Mouse (Mus musculus) left cerebral cortex, adult 2 months (tissue): Measurements from ENCODE around the gene Cdh26. TPM values are rescaled to one million over a fixed set of nuclear protein-coding genes. Genes with fewer than 3 reads are reported as not detected.

ENCODE experiments used
- DNase-seq, 2 experiments: peaks; one replicate each; pipeline ENCODE4 v3.0.0; 2021 to 2022; ENCODE audit warnings: low spot score in 2 of 2, mixed read lengths in 1 of 2; ENCODE audit errors: extremely low spot score in 1 of 2
- H3K27ac ChIP-seq: fragments of 200-600 bp; 2 replicates; pipeline ENCODE4 v1.8.1; 2022
- H3K4me3 ChIP-seq: fragments of 200-600 bp; 2 replicates; pipeline ENCODE4 v1.8.1; 2022
- CTCF ChIP-seq: fragments of 200-600 bp; IDR thresholded peaks from 2 replicates; pipeline ENCODE4 v1.8.1; 2022; ENCODE audit warnings: antibody characterized with exemption, mild to moderate bottlenecking, moderate library complexity
- intact Hi-C: fragments of 180-260 bp; cut with DNase I; formaldehyde crosslinking; loops from one replicate; pipeline ENCODE4 v1.15.1; 2025
- total RNA-seq, 2 experiments: library from RNA; stranded (reverse); gene quantifications; 2 replicates each; pipeline ENCODE4 v1.2.3; 2021

The Cdh26 gene
- total RNA-seq, 2 experiments from 2014 or later, result 0.16 to 0.36 TPM

DNA sequence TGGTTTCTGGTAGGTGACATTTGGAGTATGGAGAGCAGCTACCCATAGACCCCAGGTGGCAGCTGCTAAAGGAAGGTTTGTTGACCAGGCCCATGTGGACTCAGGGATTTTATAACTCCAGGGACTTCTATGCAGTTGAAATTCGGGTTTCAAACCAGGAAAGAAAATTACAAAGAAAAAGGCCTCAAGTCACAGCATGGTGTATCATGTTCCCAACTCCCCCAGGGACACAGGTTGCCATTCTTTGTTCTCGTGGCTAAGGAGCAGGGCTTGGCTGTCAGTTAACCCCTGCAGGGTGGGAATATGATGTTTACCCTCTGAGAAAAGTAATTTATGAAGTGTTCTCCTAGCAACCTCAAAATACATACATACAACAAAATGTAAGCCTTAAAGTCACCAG is 19.9 kb downstream of the Cdh26 start:
- no peak overlapping the region for H3K27ac ChIP-seq
- no peak overlapping the region for H3K4me3 ChIP-seq
- intact Hi-C loops, result no loop called here
- DNase-seq, result no peak
- no peak for TF ChIP-seq CTCF

DNA sequence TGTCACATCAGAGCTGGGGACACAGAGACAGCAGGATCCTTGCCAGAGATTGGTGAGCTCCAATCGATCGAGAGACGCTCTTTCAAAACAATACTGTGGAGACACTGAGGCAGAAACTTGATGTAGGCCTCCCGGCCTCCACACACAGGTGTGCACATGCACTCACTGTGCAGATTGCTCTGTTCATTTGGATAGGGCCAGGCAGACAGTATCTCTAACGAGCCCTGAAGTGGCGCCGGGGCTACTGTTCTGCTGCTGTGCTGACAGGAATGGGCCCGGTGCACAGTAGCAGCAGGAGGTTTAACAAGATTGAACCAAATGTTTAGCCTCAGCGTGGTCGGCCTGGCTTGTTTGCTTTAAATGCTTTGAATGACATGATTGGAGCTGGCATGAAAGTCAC is 20.6 kb downstream of the Cdh26 start:
- no peak overlapping the region for H3K4me3 ChIP-seq
- H3K27ac ChIP-seq, result no peak overlapping the region
- intact Hi-C loops, result no loop called here
- DNase-seq, result no peak
- TF ChIP-seq CTCF, result no peak

DNA sequence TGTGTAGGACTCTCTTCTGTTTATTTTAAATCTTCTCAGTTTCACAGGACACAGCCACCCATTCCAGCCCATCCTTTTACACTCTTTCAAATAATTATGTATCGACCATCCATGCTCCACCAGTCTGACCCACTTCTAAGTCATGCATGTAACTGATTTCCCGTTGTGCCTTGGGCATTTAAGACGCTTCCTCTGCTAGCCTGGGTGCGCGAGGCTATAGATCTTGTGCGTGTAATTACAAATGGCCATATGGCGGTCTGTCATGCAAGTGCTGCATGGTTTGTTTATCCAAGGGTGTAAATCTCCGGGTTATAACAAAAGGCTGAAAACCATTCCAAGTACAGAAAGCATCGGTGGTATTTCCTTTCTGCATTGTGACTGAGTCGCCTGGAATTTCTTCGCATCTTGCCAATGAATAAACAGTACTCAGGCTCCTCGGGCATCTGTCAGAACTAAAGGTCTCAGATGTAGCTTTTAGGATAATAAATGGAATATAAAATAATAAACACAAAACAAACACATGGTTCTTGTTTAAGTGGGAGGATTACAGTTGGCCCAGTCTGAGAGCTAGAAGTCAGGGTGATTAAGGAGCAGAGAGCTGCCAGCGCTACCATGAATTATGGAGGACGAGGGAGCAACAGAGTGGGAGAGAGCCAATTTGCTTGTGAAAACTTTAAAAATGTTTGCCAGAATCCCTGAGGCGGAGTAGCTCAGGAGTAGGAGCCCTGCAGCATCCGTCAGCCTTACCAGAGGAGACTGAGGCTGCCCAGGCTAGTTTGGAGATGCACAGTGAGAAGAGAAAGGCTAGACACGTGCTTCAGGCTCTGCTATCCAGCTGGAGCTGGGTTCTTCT is 24.6 kb downstream of the Cdh26 start:
- Histone ChIP-seq H3K27ac (no peak overlapping the region), H3K4me3 (no peak overlapping the region)
- intact Hi-C loops, result no loop called here
- no peak for DNase-seq
- no peak for TF ChIP-seq CTCF

DNA sequence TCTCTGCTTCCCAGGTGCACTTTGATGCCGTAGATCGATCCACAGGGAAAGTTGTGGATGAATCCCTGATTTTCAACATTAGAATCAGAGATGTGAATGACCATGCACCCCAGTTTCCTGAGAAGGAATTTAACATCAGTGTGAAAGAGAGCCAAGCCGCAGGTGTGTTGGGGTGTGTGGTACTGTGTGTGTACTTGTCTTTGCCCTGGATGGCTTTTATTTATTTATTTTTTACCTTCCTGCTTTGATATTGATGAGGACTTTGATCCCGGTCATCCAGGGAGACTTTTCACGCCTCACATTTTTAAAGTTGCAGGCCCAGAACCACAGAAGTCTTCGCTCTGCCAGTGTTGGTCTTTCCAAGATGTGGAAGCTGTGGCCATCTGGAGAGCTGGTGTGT is 27.1 kb downstream of the Cdh26 start:
- TF ChIP-seq CTCF, result no peak
- intact Hi-C loops, result no loop called here
- no peak for DNase-seq
- Histone ChIP-seq H3K27ac (no peak overlapping the region), H3K4me3 (no peak overlapping the region)

DNA sequence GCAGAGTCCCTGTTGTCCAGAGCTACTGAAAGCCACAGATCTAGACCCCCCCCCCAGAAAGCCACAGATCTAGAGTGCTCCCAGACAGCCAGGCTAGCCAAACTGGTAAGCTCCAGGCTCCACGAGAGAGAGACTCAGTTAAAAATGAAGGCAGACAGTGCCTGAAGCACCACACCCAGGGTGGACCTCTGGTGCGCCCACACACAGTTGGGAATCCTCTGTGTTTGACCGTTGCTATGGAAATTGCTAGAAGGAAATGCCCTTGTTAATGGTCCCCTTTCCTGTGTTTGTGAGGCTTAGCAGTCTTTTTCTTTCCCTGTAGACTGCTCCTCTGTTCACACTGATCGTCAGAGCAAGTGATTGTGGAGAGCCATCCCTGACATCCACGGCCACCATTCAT is 30.0 kb downstream of the Cdh26 start:
- no peak overlapping the region for H3K4me3 ChIP-seq
- intact Hi-C loops, result no loop called here
- H3K27ac ChIP-seq, result no peak overlapping the region
- no peak for TF ChIP-seq CTCF
- DNase-seq, result no peak

DNA sequence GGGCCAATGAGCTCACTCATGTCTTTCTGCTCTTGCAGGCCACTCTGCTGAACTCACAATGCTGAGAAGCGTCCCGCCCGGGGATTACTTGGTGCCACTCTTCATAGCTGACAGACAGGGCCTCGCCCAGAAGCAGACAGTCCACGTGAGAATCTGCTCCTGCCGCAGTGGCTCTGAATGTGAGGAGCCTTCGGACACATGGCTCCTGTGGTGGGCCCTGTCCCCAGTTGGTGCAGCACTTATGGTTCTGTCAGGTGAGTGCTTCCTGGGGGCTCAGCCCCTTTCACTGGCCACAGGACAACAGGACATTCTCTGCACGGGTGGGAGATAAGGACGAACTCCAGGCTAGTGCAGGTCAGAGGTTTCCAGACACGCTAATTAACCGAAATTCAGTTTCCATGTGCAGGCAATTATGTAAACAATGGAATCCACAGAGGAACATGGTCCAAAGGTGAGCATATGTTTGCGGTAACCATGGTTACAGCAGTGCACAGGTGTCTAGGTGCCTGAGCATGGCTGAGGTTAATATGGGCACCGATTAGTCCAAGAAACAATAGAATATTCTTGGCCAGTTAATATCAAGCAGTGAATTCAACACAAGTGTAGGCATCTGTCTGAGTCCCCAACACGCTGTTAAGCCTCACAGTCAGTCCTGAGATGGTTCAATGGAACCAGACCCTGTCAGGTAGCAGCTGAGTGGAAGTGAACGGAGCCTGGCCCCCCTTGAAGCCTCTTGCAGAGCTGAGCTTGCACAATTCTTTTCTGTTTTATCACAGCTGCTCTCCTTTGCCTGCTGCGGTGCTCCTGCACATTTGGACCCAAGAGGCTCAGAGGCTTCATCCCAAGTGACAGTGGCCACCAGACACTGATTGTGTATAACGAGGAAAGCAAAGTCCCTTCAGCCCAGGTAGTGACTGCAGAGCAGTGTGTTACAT is 41.5 kb downstream of the Cdh26 start:
- Histone ChIP-seq H3K27ac (no peak overlapping the region), H3K4me3 (no peak overlapping the region)
- no peak for DNase-seq
- intact Hi-C loops, result no loop called here
- TF ChIP-seq CTCF, result no peak

DNA sequence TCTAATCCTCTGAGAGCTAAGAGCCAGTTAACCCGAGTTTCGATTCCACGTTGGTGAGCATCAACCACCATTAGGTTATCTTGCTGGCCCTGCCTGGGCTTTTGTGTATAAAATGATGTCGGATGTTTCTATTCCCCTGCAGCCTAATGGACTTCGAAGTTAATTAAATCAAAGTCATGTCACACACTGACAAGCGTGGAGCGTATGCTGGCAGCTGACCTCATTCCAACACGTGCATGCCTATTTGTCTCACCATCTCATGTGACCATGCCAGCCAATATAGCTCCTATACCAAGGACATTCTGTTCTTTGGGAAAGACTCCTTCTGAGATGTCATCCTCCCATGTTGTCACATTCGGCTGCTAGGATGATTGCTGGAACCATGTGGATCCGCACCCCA is 43.6 kb downstream of the Cdh26 start:
- no peak for DNase-seq
- no peak for TF ChIP-seq CTCF
- intact Hi-C loops, result no loop called here
- Histone ChIP-seq H3K27ac (no peak overlapping the region), H3K4me3 (no peak overlapping the region)

DNA sequence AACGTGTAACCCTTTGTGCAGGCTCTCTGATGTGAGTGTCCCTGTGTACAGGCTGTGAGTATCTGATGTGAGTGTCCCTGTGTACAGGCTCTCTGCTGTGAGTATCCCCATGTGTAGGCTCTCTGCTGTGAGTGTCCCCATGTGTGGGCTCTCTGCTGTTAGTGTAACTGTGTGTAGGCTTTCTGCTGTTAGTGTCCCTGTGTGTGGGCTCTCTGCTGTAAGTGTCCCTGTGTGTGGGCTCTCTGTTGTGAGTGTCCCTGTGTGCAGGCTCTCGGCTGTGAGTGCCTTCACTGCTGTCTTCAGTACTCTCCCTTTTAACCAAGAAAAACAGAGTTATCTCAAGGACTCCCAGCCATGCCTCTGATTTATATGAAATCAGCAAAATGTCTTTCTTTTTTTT is 46.9 kb downstream of the Cdh26 start:
- Histone ChIP-seq H3K4me3 (no peak overlapping the region), H3K27ac (no peak overlapping the region)
- intact Hi-C loops, result no loop called here
- DNase-seq, result no peak
- TF ChIP-seq CTCF, result no peak

DNA sequence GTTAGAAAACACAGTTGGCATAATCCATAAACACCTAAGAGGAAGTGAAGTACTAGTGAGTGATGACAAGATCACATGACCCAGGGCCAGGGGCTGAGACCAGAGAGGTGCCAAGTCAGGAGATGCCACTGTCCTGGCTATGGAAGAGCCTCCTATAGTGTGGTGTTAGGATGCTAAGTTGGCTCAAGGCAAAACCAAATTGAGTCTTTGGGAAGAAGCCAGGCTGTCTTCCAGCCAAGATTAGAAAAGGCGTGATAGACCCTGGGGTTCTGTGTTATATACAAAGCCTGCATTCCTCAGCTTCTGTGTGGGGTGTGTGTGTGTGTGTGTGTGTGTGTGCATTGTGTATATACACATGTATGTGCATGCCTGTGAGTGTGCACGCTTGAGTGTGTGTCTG is 48.7 kb downstream of the Cdh26 start:
- Histone ChIP-seq H3K4me3 (no peak overlapping the region), H3K27ac (no peak overlapping the region)
- TF ChIP-seq CTCF, result no peak
- DNase-seq, result no peak
- intact Hi-C loops, result no loop called here

DNA sequence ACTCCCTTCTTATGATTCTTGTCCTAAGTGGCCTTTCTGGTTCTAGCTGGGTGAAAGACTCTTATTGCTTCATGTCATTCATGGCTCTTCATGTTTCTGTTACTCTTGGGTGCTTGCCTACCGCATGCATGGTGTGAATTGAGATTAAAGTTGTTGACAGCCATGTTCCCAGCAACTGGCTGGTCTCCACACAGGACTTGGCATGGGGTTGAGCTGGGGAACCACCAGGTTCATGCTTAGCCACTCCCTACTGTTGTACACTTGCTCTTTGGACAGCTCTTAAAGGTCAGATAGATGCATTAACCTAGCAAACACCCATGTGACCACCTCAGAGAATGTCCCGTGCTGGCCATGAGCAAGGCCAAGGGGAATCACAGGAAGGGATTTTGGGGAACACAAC is 50.6 kb downstream of the Cdh26 start:
- no peak for TF ChIP-seq CTCF
- Histone ChIP-seq H3K4me3 (no peak overlapping the region), H3K27ac (no peak overlapping the region)
- intact Hi-C loops, result no loop called here
- no peak for DNase-seq

DNA sequence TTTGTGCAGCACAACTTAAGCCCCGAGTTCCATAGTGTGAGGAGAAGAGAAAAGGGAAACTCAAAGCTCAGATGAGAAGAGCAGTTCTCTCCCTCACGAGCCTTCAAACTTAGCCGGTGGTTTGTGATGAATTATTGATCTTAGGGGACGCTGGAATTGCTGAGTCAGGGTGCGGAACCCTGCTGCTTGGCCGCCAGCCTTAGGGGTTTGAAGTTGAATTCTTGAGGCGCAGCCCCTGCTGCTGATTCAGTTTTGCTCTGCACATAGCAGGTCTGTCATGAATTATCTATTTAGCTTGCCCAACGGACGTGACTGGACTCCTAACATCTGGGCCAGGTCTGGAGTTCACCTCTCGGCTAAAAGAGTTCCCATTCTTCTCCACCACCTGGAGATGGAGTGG is 53.1 kb downstream of the Cdh26 start:
- intact Hi-C loops, result no loop called here
- DNase-seq, result no peak
- H3K4me3 ChIP-seq, result no peak overlapping the region
- no peak overlapping the region for H3K27ac ChIP-seq
- no peak for TF ChIP-seq CTCF

DNA sequence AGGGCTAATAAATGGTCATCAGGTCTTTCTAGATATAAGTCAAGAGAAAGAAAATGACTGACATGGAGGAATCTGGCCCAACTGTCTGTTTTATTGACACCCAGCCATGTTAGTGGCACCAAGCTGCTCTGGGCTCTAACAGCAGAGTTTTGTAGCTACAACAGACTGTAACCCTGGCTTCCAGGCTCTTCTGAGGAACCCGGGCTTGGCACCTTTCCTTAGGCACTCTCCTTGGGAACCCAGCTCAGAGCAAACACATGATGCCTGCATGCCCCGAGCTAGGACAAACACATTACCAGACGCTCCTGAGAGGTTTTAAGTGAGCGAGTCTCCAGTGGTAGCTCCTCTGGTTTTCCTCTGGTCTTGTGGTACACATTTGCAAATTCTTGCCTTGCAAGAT is 57.9 kb downstream of the Cdh26 start:
- intact Hi-C loops, result no loop called here
- Histone ChIP-seq H3K4me3 (no peak overlapping the region), H3K27ac (no peak overlapping the region)
- DNase-seq, result no peak
- no peak for TF ChIP-seq CTCF
